Mouse (Mus musculus) embryonic facial prominence, embryonic 15.5 days (tissue): ENCODE measurements at regions not wholly inside any gene's neighbourhood (a gene's known extent, or its start where the extent isn't known, plus 50 kb on each side); places are given as distances from the start of the nearest gene placed in this dataset.

Experiments used
- ATAC-seq: fragments of 200-750 bp; cut with Nextera tagmentation; 2 replicates; pipeline ENCODE4 v1.8.0; 2017; ENCODE audit warnings: low read depth, moderate TSS enrichment; ENCODE audit not compliant: insufficient number of reproducible peaks, low FRiP score, low TSS enrichment
- H3K27ac ChIP-seq: fragments of 300-500 bp; sonication (generic); replicated peaks from 2 replicates; pipeline ENCODE4 v1.5.1; 2015; ENCODE audit warnings: mild to moderate bottlenecking, inconsistent platforms
- H3K27me3 ChIP-seq: fragments of 300-500 bp; sonication (generic); 2 replicates; pipeline ENCODE4 v1.6.1; 2015; ENCODE audit warnings: inconsistent platforms
- H3K36me3 ChIP-seq: fragments of 300-500 bp; sonication (generic); 2 replicates; pipeline ENCODE4 v1.6.1; 2015; ENCODE audit warnings: mild to moderate bottlenecking, inconsistent platforms
- H3K4me1 ChIP-seq: fragments of 300-500 bp; sonication (generic); 2 replicates; pipeline ENCODE4 v1.6.1; 2015; ENCODE audit warnings: inconsistent platforms
- H3K4me2 ChIP-seq: fragments of 300-500 bp; sonication (generic); replicated peaks from 2 replicates; pipeline ENCODE4 v1.6.1; 2015; ENCODE audit warnings: mild to moderate bottlenecking, inconsistent platforms
- H3K4me3 ChIP-seq: fragments of 300-500 bp; sonication (generic); replicated peaks from 2 replicates; pipeline ENCODE4 v1.5.1; 2015; ENCODE audit warnings: mild to moderate bottlenecking, inconsistent platforms
- H3K9ac ChIP-seq: fragments of 300-500 bp; sonication (generic); 2 replicates; pipeline ENCODE4 v1.6.1; 2015; ENCODE audit warnings: inconsistent platforms
- H3K9me3 ChIP-seq: fragments of 300-500 bp; sonication (generic); replicated peaks from 2 replicates; pipeline ENCODE4 v1.6.1; 2016; ENCODE audit warnings: inconsistent platforms
- WGBS: fragments of 180-500 bp; shearing (Covaris S2); methylation state at CpG from one replicate; pipeline ENCODE4 v1.1.7; 2015; 5-methylcytosine and 5-hydroxymethylcytosine counted together

DNA sequence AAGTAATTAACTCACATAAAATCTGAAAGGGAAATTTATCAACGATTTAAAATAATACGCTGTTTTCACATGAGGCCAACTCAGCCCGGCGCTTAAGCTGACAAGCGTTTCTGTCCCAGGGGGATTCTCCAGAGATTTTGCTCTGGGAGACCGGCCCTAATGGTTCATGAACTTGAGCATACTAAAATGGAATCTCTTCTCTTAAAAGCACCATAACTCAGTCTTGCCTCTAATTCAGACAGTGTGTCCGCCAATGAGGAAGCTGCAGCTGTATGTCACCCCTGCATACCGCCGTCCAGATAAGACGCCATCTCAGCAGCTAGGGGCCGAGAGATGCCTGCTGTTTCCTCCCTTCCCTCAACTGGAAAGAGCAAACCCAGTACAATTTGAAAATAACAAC, 80.7 kb upstream of the Gnas start:
- Histone ChIP-seq H3K9ac (no peak overlapping the region), H3K9me3 (no peaks in the 10 kb centered on the region), H3K4me1 (0 out of 2 replicates have a peak, but pooled peaks cover 4% of the 10 kb centered on the region), H3K27ac (no peak overlapping the region), H3K4me2 (no peak overlapping the region), H3K36me3 (no peaks in the 10 kb centered on the region), H3K4me3 (no peak overlapping the region), H3K27me3 (no peaks in the 10 kb centered on the region)
- no peak for ATAC-seq
- WGBS: 79% methylated on average over 11 of the region's 11 CpGs

DNA sequence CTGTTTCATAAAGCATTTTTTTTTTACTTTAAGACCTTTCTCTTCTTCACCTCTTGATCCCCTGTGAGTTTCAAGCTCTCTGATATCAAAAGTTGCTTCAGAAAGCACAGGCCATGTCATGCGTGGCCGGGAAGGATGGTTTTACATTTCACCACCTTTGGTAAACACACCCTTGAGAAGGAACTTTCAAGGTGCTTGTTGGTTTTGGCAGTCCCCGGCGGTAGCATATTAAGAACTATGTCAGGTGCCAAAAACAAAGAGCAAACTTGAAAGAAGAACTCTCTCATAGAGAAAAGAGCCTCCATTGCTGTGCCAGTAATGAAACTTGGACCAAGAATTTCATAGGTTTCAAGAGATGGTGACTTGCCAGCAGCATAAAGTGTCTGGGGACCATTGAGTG, 72.4 kb upstream of the Gnas start:
- Histone ChIP-seq H3K36me3 (no peaks in the 10 kb centered on the region), H3K4me2 (no peak overlapping the region), H3K27me3 (no peaks in the 10 kb centered on the region), H3K9me3 (no peaks in the 10 kb centered on the region), H3K4me1 (no peaks in the 10 kb centered on the region), H3K9ac (no peak overlapping the region), H3K4me3 (no peak overlapping the region), H3K27ac (no peak overlapping the region)
- 76% methylated on average over 4 of the region's 4 CpGs for WGBS
- no peak for ATAC-seq

DNA sequence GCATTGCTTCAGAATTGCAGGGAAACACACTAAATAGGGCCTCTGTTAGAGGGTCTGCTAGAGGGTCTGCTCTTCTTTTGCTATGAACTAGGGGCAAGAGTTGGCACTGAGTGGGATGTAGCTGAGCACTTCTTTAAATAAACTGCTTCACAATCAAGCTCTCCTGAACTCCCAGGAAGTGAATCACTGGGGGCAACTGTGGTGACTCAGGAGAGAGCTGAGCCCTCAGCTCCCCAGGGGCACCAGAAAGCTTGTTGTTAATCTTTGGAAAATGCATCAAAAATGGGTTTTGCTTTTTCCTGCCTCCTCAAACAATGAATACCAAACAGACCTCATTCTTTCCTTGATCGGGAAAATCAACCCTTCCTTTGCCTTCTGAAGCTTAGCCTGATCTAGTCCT, 57.5 kb upstream of the Gnas start:
- Histone ChIP-seq H3K27ac (no peak overlapping the region), H3K4me2 (no peak overlapping the region), H3K9me3 (no peaks in the 10 kb centered on the region), H3K36me3 (no peaks in the 10 kb centered on the region), H3K27me3 (no peaks in the 10 kb centered on the region), H3K4me1 (no peaks in the 10 kb centered on the region), H3K4me3 (no peak overlapping the region), H3K9ac (no peak overlapping the region)
- no peak for ATAC-seq
- WGBS: 82% methylated on average over 1 of the region's 1 CpGs
